Mouse (Mus musculus) limb, embryonic 12.5 days (tissue): Measurements from ENCODE around the gene Grin3b. TPM values are rescaled to one million over a fixed set of nuclear protein-coding genes. Genes with fewer than 3 reads are reported as not detected.

Experiments
- ATAC-seq: fragments of 200-750 bp; cut with Nextera tagmentation; 2 replicates; pipeline ENCODE4 v1.8.0; 2017; ENCODE audit warnings: low read depth, moderate TSS enrichment; ENCODE audit not compliant: insufficient number of reproducible peaks, insufficient read depth, low FRiP score, low TSS enrichment
- H3K27ac ChIP-seq: fragments of 300-500 bp; sonication (generic); 2 replicates; pipeline ENCODE4 v1.5.1; 2016; ENCODE audit warnings: mild to moderate bottlenecking, moderate library complexity
- H3K27me3 ChIP-seq: fragments of 300-500 bp; sonication (generic); 2 replicates; pipeline ENCODE4 v1.6.1; 2016; ENCODE audit warnings: mild to moderate bottlenecking, moderate library complexity
- H3K36me3 ChIP-seq: fragments of 300-500 bp; sonication (generic); 2 replicates; pipeline ENCODE4 v1.6.1; 2016; ENCODE audit warnings: mild to moderate bottlenecking, moderate library complexity
- H3K4me1 ChIP-seq: fragments of 300-500 bp; sonication (generic); replicated peaks from 2 replicates; pipeline ENCODE4 v1.6.1; 2016
- H3K4me2 ChIP-seq: fragments of 300-500 bp; sonication (generic); 2 replicates; pipeline ENCODE4 v1.6.1; 2016; ENCODE audit warnings: mild to moderate bottlenecking, moderate library complexity
- H3K4me3 ChIP-seq: fragments of 300-500 bp; sonication (generic); replicated peaks from 2 replicates; pipeline ENCODE4 v1.5.1; 2016; ENCODE audit warnings: mild to moderate bottlenecking
- H3K9ac ChIP-seq: fragments of 300-500 bp; sonication (generic); replicated peaks from 2 replicates; pipeline ENCODE4 v1.6.1; 2016; ENCODE audit warnings: mild to moderate bottlenecking, moderate library complexity
- H3K9me3 ChIP-seq: fragments of 300-500 bp; sonication (generic); 2 replicates; pipeline ENCODE4 v1.6.1; 2016; ENCODE audit warnings: mild to moderate bottlenecking, moderate library complexity
- WGBS: fragments of 180-500 bp; shearing (Covaris S2); methylation state at CpG from one replicate; pipeline ENCODE4 v1.1.7; 2016; 5-methylcytosine and 5-hydroxymethylcytosine counted together
- polyA plus RNA-seq: library from polyadenylated mRNA; unstranded; fragments of >200 nt; fragmentation: Nextera tagmentation; extraction: Ambion mirVana; gene quantifications from 2 replicates; pipeline ENCODE4 v1.2.1, GENCODE M21; 2016

Gene Grin3b
- polyA plus RNA-seq, 1 experiment from 2014 or later, result 0.54 TPM

GRCm38 (mm10) chr10:80020191-80020590, 49.7 kb downstream of the Grin3b start:
- H3K4me3 ChIP-seq, result peak overlapping the region; percentile 36
- peak overlapping the region; percentile 55 for H3K9ac ChIP-seq
- no peak for ATAC-seq
- H3K27ac ChIP-seq, result no peak overlapping the region
- H3K9me3 ChIP-seq, result no peaks in the 10 kb centered on the region
- H3K4me1 ChIP-seq, result peaks cover 21% of the 10 kb centered on the region
- peaks cover 31% of the 10 kb centered on the region for H3K27me3 ChIP-seq
- 28% methylated on average over 11 of the region's 11 CpGs for WGBS
- peaks cover 13% of the 10 kb centered on the region; the same call in 1 of the 2 replicates for H3K36me3 ChIP-seq
- peak overlapping the region; percentile 55 for H3K4me2 ChIP-seq

DNA sequence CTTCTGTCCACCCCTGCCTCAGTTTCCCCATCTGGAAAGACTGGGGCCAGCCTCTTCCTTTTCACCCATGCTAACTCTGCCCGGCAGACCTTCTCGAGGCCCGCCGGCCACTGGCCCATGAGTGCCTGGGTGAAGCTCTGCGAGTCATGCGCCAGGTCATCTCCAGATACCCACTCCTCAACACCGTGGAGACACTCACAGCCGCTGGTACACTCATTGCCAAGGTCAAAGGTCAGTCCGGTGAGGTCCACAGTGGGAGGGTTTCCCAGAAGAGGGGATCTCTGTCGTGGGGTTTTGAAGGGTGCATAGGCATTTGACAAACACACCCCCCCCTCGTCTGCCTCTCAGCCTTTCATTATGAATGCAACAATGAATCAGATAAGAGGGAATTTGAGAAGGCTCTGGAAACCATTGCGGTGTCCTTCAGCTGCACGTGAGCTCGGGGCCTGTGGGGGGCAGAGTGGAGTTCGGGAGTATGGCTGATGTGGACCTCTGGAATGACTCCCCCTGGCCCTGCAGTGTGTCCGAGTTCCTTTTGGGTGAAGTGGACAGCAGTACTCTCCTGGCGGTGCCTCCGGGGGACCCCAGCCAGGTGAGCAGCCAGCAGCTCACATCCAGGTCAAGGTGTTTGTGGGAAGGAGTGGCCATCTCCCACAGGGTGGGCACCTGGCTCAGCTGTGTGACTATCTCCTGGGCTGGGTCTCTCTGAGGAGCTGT, 50.2 kb downstream of the Grin3b start:
- ATAC-seq, result no peak
- Histone ChIP-seq H3K27ac (no peak overlapping the region), H3K4me2 (peak overlapping the region; percentile 55)

GRCm38 (mm10) chr10:80021320-80021641, 50.8 kb downstream of the Grin3b start:
- Histone ChIP-seq H3K36me3 (peaks cover 15% of the 10 kb centered on the region; the same call in 1 of the 2 replicates), H3K4me3 (no peak overlapping the region), H3K4me1 (peaks cover 21% of the 10 kb centered on the region), H3K27me3 (peaks cover 20% of the 10 kb centered on the region), H3K9me3 (no peaks in the 10 kb centered on the region), H3K27ac (no peak overlapping the region), H3K4me2 (no peak overlapping the region), H3K9ac (no peak overlapping the region)
- WGBS, result 91% methylated on average over 13 of the region's 13 CpGs
- no peak for ATAC-seq

More for the DNA sequence above, 50.2 kb downstream of the Grin3b start:
- H3K9ac ChIP-seq, result no peak overlapping the region
- peak overlapping the region; percentile 36; the same call in 1 of the 2 replicates for H3K4me3 ChIP-seq
- H3K9me3 ChIP-seq, result no peaks in the 10 kb centered on the region
- H3K4me1 ChIP-seq, result peaks cover 21% of the 10 kb centered on the region
- peaks cover 26% of the 10 kb centered on the region for H3K27me3 ChIP-seq
- peaks cover 13% of the 10 kb centered on the region; the same call in 1 of the 2 replicates for H3K36me3 ChIP-seq
- WGBS, result 82% methylated on average over 18 of the region's 18 CpGs

GRCm38 (mm10) chr10:80022164-80022563, 51.6 kb downstream of the Grin3b start:
- WGBS, result 93% methylated on average over 12 of the region's 12 CpGs
- Histone ChIP-seq H3K27me3 (peaks cover 12% of the 10 kb centered on the region), H3K36me3 (peaks cover 24% of the 10 kb centered on the region; the same call in 1 of the 2 replicates), H3K9me3 (no peaks in the 10 kb centered on the region), H3K4me1 (peaks cover 21% of the 10 kb centered on the region), H3K9ac (no peak overlapping the region), H3K4me3 (no peak overlapping the region), H3K27ac (no peak overlapping the region), H3K4me2 (no peak overlapping the region)
- ATAC-seq, result no peak

- no peak for ATAC-seq
- Histone ChIP-seq H3K36me3 (peaks cover 28% of the 10 kb centered on the region; the same call in 1 of the 2 replicates), H3K27ac (no peak overlapping the region), H3K9ac (no peak overlapping the region), H3K4me3 (no peak overlapping the region), H3K27me3 (peaks cover 6% of the 10 kb centered on the region), H3K4me2 (no peak overlapping the region), H3K9me3 (no peaks in the 10 kb centered on the region), H3K4me1 (peaks cover 21% of the 10 kb centered on the region)
- 95% methylated on average over 8 of the region's 8 CpGs for WGBS
Observed at GRCm38 (mm10) chr10:80022806-80023205, 52.3 kb downstream of the Grin3b start.

GRCm38 (mm10) chr10:80023758-80024157, 53.2 kb downstream of the Grin3b start:
- WGBS, result 93% methylated on average over 5 of the region's 5 CpGs
- no peak overlapping the region for H3K9ac ChIP-seq
- H3K4me1 ChIP-seq, result peaks cover 18% of the 10 kb centered on the region
- ATAC-seq, result no peak
- no peaks in the 10 kb centered on the region for H3K9me3 ChIP-seq
- no peak overlapping the region for H3K27ac ChIP-seq
- H3K4me3 ChIP-seq, result no peak overlapping the region
- H3K27me3 ChIP-seq, result 0 out of 2 replicates have a peak, but pooled peaks cover 2% of the 10 kb centered on the region
- H3K36me3 ChIP-seq, result peaks cover 30% of the 10 kb centered on the region; the same call in 1 of the 2 replicates
- no peak overlapping the region for H3K4me2 ChIP-seq

DNA sequence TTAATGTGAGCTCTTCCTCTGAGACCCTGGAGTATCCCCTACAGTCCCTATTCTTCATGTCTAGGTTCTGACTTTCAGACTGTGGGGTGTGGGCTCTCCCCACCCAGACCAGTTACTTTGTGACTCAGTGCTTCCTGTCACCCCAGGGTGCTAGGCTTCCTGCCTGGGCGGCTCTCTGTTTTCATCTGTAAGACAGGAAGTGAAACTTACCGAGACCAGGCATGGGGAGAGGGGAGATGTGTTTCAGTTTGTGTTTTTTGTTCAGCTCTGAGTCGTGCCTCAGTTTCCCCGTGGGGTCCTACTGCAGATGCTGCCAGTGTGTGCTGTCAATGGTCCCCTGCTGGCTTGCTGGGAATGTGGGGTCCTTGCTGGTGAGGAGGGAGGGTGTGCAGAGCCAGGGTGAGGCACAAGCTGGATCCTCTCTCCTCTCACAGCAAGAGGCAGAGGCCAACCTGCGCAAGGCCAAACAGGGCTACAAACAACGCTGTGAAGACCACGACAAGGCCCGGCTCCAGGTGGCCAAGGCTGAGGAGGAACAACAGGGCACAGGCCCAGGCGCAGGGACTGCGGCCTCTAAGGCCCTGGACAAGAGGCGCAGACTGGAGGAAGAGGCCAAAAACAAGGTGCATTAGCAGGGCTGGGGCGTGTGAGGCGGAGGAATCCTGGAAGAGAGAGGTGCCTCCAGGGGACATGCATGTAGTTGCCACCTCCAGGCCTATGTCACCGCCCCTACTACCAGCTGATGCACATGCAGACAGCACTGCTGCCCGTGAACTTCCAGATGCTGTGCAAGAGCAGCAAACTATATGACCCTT, 53.9 kb downstream of the Grin3b start:
- H3K4me1 ChIP-seq, result peaks cover 11% of the 10 kb centered on the region
- H3K27me3 ChIP-seq, result no peaks in the 10 kb centered on the region
- H3K27ac ChIP-seq, result 0 out of 2 replicates have a peak overlapping the region, but pooled peaks have one; percentile 41
- ATAC-seq, result no peak
- no peak overlapping the region; the same call in 1 of the 2 replicates for H3K9ac ChIP-seq
- no peak overlapping the region for H3K4me2 ChIP-seq
- 79% methylated on average over 15 of the region's 15 CpGs for WGBS
- no peaks in the 10 kb centered on the region for H3K9me3 ChIP-seq
- H3K36me3 ChIP-seq, result peaks cover 37% of the 10 kb centered on the region; the same call in 1 of the 2 replicates
- no peak overlapping the region for H3K4me3 ChIP-seq

- WGBS, result 59% methylated on average over 4 of the region's 4 CpGs
- Histone ChIP-seq H3K9me3 (no peaks in the 10 kb centered on the region), H3K4me1 (0 out of 2 replicates have a peak, but pooled peaks cover 6% of the 10 kb centered on the region), H3K9ac (no peak overlapping the region), H3K27me3 (no peaks in the 10 kb centered on the region), H3K4me2 (no peak overlapping the region), H3K36me3 (peaks cover 37% of the 10 kb centered on the region; the same call in 1 of the 2 replicates), H3K27ac (no peak overlapping the region), H3K4me3 (no peak overlapping the region)
- no peak for ATAC-seq
Observed at GRCm38 (mm10) chr10:80025044-80025347, 54.5 kb downstream of the Grin3b start.

GRCm38 (mm10) chr10:80025463-80025862, 54.9 kb downstream of the Grin3b start:
- no peak overlapping the region for H3K4me2 ChIP-seq
- no peaks in the 10 kb centered on the region for H3K27me3 ChIP-seq
- H3K27ac ChIP-seq, result no peak overlapping the region
- ATAC-seq, result no peak
- H3K9ac ChIP-seq, result no peak overlapping the region
- H3K9me3 ChIP-seq, result no peaks in the 10 kb centered on the region
- WGBS, result 74% methylated on average over 10 of the region's 10 CpGs
- peaks cover 41% of the 10 kb centered on the region; the same call in 1 of the 2 replicates for H3K36me3 ChIP-seq
- H3K4me3 ChIP-seq, result no peak overlapping the region
- H3K4me1 ChIP-seq, result 0 out of 2 replicates have a peak, but pooled peaks cover 3% of the 10 kb centered on the region

DNA sequence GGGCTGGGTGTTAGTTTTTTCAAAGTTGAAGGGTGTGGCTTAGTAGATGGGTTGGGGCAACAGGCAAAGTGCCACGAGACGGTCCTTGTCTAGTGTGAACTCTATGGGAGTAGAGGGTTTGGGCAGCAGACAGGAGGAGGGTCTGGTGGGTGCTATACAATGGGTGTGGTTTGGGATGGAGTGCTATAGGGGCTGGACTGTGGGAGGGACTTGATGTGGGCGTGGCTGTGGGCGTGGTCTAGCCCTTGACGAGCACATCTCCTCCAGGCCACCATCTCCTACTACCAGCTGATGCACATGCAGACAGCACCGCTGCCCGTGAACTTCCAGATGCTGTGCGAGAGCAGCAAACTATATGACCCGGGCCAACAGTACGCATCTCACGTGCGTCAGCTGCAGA, 55.4 kb downstream of the Grin3b start:
- no peak overlapping the region for H3K4me2 ChIP-seq
- WGBS, result 60% methylated on average over 12 of the region's 12 CpGs
- no peaks in the 10 kb centered on the region for H3K9me3 ChIP-seq
- peaks cover 45% of the 10 kb centered on the region; the same call in 1 of the 2 replicates for H3K36me3 ChIP-seq
- H3K9ac ChIP-seq, result no peak overlapping the region
- no peaks in the 10 kb centered on the region for H3K4me1 ChIP-seq
- no peaks in the 10 kb centered on the region for H3K27me3 ChIP-seq
- no peak overlapping the region for H3K4me3 ChIP-seq
- no peak overlapping the region for H3K27ac ChIP-seq
- no peak for ATAC-seq
